Mouse (Mus musculus) ovary, adult 18-20 months (tissue): ENCODE measurements at regions not wholly inside any gene's neighbourhood (a gene's known extent, or its start where the extent isn't known, plus 50 kb on each side); places are given as distances from the start of the nearest gene placed in this dataset.

Source experiments
- DNase-seq: peaks from one replicate; pipeline ENCODE4 v3.0.0; 2022; ENCODE audit warnings: low spot score, mixed read lengths

GRCm38 (mm10) chr6:51215371-51215770 is 217.1 kb upstream of the Nfe2l3 start:
- DNase-seq: no peak

GRCm38 (mm10) chr6:51216472-51216871 is 216.0 kb upstream of the Nfe2l3 start:
- DNase-seq: peak; percentile 89

GRCm38 (mm10) chr6:51219691-51220090 is 212.8 kb upstream of the Nfe2l3 start:
- no peak for DNase-seq

- DNase-seq: no peak
Measured at GRCm38 (mm10) chr6:51220778-51221177, 211.7 kb upstream of the Nfe2l3 start.

- DNase-seq: no peak
Measured at GRCm38 (mm10) chr6:51236077-51236740, 196.3 kb upstream of the Nfe2l3 start.

GRCm38 (mm10) chr6:51240039-51240438 is 192.4 kb upstream of the Nfe2l3 start:
- DNase-seq: no peak

- DNase-seq: no peak
Measured at GRCm38 (mm10) chr6:51250233-51250632, 182.2 kb upstream of the Nfe2l3 start.

GRCm38 (mm10) chr6:51251432-51251831 is 181.0 kb upstream of the Nfe2l3 start:
- no peak for DNase-seq

GRCm38 (mm10) chr6:51252721-51253120 is 179.7 kb upstream of the Nfe2l3 start:
- DNase-seq: no peak

- no peak for DNase-seq
Measured at GRCm38 (mm10) chr6:51256631-51257030, 175.8 kb upstream of the Nfe2l3 start.

GRCm38 (mm10) chr6:51257524-51257923 is 174.9 kb upstream of the Nfe2l3 start:
- DNase-seq: no peak

GRCm38 (mm10) chr6:51258304-51258703 is 174.2 kb upstream of the Nfe2l3 start:
- DNase-seq: no peak

- no peak for DNase-seq
Measured at GRCm38 (mm10) chr6:51263595-51263994, 168.9 kb upstream of the Nfe2l3 start.

- DNase-seq: no peak
Measured at GRCm38 (mm10) chr6:51265329-51265728, 167.1 kb upstream of the Nfe2l3 start.

- DNase-seq: no peak
Measured at GRCm38 (mm10) chr6:51266721-51267120, 165.7 kb upstream of the Nfe2l3 start.

GRCm38 (mm10) chr6:51267888-51268287 is 164.6 kb upstream of the Nfe2l3 start:
- DNase-seq: no peak

- DNase-seq: no peak
Measured at GRCm38 (mm10) chr6:51268931-51269330, 163.5 kb upstream of the Nfe2l3 start.

GRCm38 (mm10) chr6:51269617-51270016 is 162.9 kb upstream of the Nfe2l3 start:
- no peak for DNase-seq

- peak; percentile 90 for DNase-seq
Measured at GRCm38 (mm10) chr6:51270216-51271127, 162.0 kb upstream of the Nfe2l3 start.

- no peak for DNase-seq
Measured at GRCm38 (mm10) chr6:51271128-51271480, 161.4 kb upstream of the Nfe2l3 start.

GRCm38 (mm10) chr6:51272136-51272736 is 160.2 kb upstream of the Nfe2l3 start:
- DNase-seq: no peak

- DNase-seq: no peak
Measured at GRCm38 (mm10) chr6:51279491-51279890, 153.0 kb upstream of the Nfe2l3 start.

GRCm38 (mm10) chr6:51280231-51280630 is 152.2 kb upstream of the Nfe2l3 start:
- no peak for DNase-seq
